Mouse (Mus musculus) liver, postnatal 0 days (tissue): ENCODE data around the gene Apc2. TPM values are rescaled to one million over a fixed set of nuclear protein-coding genes. Genes with fewer than 3 reads are reported as not detected.
"Not testable (repeated sequence)": the region's sequence is repeated elsewhere in the genome, so short reads cannot be mapped to it uniquely, and the experiment has no call there.

Source experiments
- ATAC-seq: fragments of 200-750 bp; cut with Nextera tagmentation; 2 replicates; pipeline ENCODE4 v1.8.0; 2017; ENCODE audit warnings: mild to moderate bottlenecking, moderate library complexity
- DNase-seq: peaks from one replicate; pipeline ENCODE4 v3.0.0-alpha.2; 2016
- H3K27ac ChIP-seq: fragments of 300-500 bp; sonication (generic); 2 replicates; pipeline ENCODE4 v1.5.1; 2014; ENCODE audit warnings: antibody characterized with exemption, moderate library complexity, mild to moderate bottlenecking, low read depth
- H3K27me3 ChIP-seq: fragments of 300-500 bp; sonication (generic); 2 replicates; pipeline ENCODE4 v1.6.1; 2014; ENCODE audit warnings: low read length, control low read depth, mixed read lengths; ENCODE audit not compliant: insufficient read depth
- H3K36me3 ChIP-seq: fragments of 300-500 bp; sonication (generic); replicated peaks from 2 replicates; pipeline ENCODE4 v1.6.1; 2014; ENCODE audit warnings: mild to moderate bottlenecking, control low read depth, low read length, moderate library complexity, mixed read lengths; ENCODE audit not compliant: insufficient read depth
- H3K4me1 ChIP-seq: fragments of 300-500 bp; sonication (generic); 2 replicates; pipeline ENCODE4 v1.6.1; 2014; ENCODE audit warnings: antibody characterized with exemption, mild to moderate bottlenecking, control low read depth; ENCODE audit not compliant: insufficient read depth
- H3K4me2 ChIP-seq: fragments of 300-500 bp; sonication (generic); 2 replicates; pipeline ENCODE4 v1.6.1; 2014; ENCODE audit warnings: low read depth, mild to moderate bottlenecking, low read length, moderate library complexity, mixed read lengths
- H3K4me3 ChIP-seq: fragments of 300-500 bp; sonication (generic); 2 replicates; pipeline ENCODE4 v1.5.1; 2014; ENCODE audit warnings: low read depth, low read length
- H3K9ac ChIP-seq: fragments of 300-500 bp; sonication (generic); replicated peaks from 2 replicates; pipeline ENCODE4 v1.6.1; 2014; ENCODE audit warnings: mild to moderate bottlenecking, moderate library complexity
- H3K9me3 ChIP-seq: fragments of 300-500 bp; sonication (generic); 2 replicates; pipeline ENCODE4 v1.6.1; 2016; ENCODE audit warnings: mild to moderate bottlenecking, control low read depth, low read length, mixed read lengths
- CTCF ChIP-seq: sonication (generic); IDR thresholded peaks from 2 replicates; pipeline ENCODE4 v1.5.1; 2016; ENCODE audit warnings: antibody characterized with exemption, low read depth
- EP300 ChIP-seq: IDR thresholded peaks from 2 replicates; pipeline ENCODE4 v1.6.1; 2016; ENCODE audit warnings: antibody characterized with exemption, low read depth, mild to moderate bottlenecking
- WGBS: fragments of 180-500 bp; shearing (Covaris S2); extraction: QIAGEN DNeasy Blood & Tissue Kit; methylation state at CpG from one replicate; pipeline ENCODE4 v1.1.7; 2014; ENCODE audit not compliant: insufficient replicate concordance; 5-methylcytosine and 5-hydroxymethylcytosine counted together
- polyA plus RNA-seq: library from polyadenylated mRNA; unstranded; fragments of >200 nt; fragmentation: Nextera tagmentation; extraction: Ambion mirVana; gene quantifications from 2 replicates; pipeline ENCODE4 v1.2.1, GENCODE M21; 2015

Apc2 gene
- polyA plus RNA-seq = 0.05 and 0.20 TPM in 2 replicates

DNA sequence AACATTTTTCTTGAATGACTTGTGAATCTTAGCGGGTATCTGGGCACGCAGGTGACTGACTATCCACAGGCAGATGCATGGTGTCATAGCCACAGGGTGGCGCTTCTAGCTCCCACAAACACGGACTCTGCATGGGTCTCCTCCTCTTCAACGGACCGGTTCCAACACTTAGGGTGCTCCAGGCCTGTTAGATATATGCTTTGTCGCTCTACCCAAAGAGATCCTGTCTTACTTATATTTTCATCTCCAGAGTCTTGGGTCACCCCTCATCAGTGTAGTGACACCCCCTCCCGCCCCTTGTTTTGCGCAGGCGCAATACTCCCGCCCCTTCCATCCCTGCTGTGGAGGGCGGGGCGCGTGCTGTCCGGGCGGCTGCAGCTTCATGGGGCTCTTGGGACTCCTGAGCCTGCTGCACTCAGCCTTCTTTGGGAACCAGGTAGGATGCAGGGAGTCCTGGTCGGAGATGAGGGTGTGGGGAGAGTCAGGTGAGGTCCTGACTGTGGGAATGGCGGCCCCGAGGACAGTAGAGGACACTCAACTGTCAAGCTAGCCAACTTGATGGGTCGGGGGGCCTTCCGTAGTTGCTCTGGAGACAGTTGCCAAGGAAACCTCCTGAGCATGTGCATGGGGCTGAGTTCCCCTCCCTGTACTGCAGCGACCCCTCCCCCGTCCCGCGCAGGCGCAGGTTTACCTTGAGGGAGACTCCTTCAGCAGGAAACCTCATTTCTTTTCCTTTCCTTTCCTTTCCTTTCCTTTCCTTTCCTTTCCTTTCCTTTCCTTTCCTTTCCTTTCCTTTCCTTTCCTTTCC lies at the start of gene Apc2:
Gene Apc2 (plus strand): TSS at position 360 of the 808 bp plus-strand sequence.
- 5% methylated on average over 26 of the region's 26 CpGs for WGBS
- H3K4me1 ChIP-seq = peaks cover 16% of the 10 kb centered on the region
- H3K27me3 ChIP-seq = peaks cover 46% of the 10 kb centered on the region
- H3K27ac ChIP-seq = no peak within 1 kb of the TSS
- ATAC-seq (peak; percentile 38), DNase-seq (peak; percentile 79)
- peak within 1 kb of the TSS; percentile 34 for H3K4me3 ChIP-seq
- peak within 1 kb of the TSS; percentile 69 for H3K4me2 ChIP-seq
- H3K9ac ChIP-seq = peak within 1 kb of the TSS; percentile 53
- H3K36me3 ChIP-seq = peaks cover 11% of the 10 kb centered on the region
- no peaks in the 10 kb centered on the region for H3K9me3 ChIP-seq
- no peak for TF ChIP-seq EP300
- TF ChIP-seq CTCF = peak; percentile 83

DNA sequence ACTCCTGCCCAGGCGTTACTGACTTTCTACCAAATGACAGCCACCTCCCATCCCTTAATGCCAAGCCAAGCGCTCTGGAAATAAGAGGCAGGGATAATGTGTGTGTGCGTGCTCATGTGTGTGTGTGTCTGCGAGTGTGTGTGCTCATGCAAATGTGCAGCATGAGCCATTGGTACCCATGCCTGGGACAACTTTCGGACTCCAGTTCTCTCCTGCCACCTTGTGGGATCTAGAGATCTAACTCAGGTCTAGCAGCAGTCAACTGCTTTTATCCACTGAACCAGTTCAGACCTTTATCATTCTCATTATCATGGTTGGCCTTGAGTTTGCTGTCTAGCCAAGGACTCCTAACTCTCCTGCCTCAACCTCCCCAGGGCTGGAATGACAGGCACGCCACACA lies 47.9 kb upstream of the Apc2 start:
- Histone ChIP-seq H3K4me1 (peaks cover 17% of the 10 kb centered on the region), H3K9ac (no peak overlapping the region), H3K4me2 (peak overlapping the region; percentile 87; the same call in 1 of the 2 replicates), H3K4me3 (no peak overlapping the region), H3K9me3 (no peaks in the 10 kb centered on the region), H3K36me3 (peaks cover 15% of the 10 kb centered on the region), H3K27ac (no peak overlapping the region), H3K27me3 (no peaks in the 10 kb centered on the region)
- TF ChIP-seq EP300 (no peak), CTCF (peak; percentile 58)
- ATAC-seq = no peak
- WGBS = 62% methylated on average over 6 of the region's 6 CpGs
- DNase-seq = no peak

DNA sequence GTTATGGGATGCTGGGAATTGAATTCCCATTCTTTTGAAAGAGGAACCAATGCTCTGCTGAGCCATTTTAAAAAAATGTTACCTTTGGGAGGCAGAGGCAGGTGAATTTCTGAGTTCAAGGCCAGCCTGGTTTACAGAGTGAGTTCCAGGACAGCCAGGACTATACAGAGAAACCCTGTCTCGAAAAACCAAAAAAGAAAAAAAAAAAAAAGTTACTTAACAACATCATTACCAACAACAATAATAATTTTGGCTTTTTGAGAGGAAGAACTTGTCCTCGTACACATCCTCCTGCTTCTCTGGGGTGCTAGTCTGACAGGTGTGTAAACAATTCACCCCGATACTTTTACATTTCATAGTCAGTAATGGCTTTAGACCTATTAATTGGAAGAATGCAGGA lies 47.3 kb upstream of the Apc2 start:
- H3K9ac ChIP-seq, H3K9me3 ChIP-seq, H3K27ac ChIP-seq, H3K27me3 ChIP-seq, ATAC-seq, DNase-seq: not testable (repeated sequence)
- Histone ChIP-seq H3K4me1 (peaks cover 17% of the 10 kb centered on the region), H3K4me3 (peak overlapping the region; percentile 86), H3K4me2 (peak overlapping the region; percentile 87), H3K36me3 (peaks cover 13% of the 10 kb centered on the region)
- WGBS = 30% methylated on average over 3 of the region's 3 CpGs

DNA sequence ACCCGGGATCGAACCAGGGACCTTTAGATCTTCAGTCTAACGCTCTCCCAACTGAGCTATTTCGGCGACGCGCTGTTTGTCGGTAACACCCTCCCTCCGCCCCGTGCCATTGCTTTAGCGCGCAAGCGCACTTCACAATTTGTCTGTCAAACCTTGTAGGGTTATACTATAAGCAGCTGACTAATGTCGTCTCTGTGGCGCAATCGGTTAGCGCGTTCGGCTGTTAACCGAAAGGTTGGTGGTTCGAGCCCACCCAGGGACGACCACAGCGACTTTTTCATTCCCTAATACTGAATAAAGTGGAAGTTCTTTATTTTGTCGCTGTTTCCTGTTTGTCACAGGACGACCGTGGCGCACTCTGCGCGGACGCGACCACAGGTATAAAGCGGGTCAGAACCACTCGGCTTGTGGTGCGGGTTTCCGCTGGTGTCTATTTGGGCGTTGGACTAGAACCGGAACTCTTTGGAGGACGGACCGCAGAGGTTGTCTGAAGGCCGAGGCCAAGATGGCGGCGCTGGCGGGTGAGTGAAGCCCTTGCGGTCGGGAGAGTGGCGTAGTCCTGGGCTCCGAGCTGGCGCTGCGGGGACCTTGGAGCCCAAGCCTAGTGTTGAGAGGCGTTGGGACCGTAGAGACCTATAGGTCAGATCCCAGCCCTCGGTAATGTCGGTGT lies 46.7 kb upstream of the Apc2 start, which contains the start of gene Ndufs7:
Gene Ndufs7 (plus strand): TSS at position 151 of the 670 bp plus-strand sequence.
- Histone ChIP-seq H3K4me2 (peak within 1 kb of the TSS; percentile 87), H3K4me1 (peaks cover 17% of the 10 kb centered on the region), H3K4me3 (peak within 1 kb of the TSS; percentile 86), H3K36me3 (peaks cover 13% of the 10 kb centered on the region), H3K9ac (peak within 1 kb of the TSS; percentile 92), H3K9me3 (no peaks in the 10 kb centered on the region), H3K27ac (peak within 1 kb of the TSS; percentile 88), H3K27me3 (no peaks in the 10 kb centered on the region)
- ATAC-seq = peak; percentile 92
- under 1% methylated on average over 53 of the region's 53 CpGs for WGBS
- TF ChIP-seq CTCF (no peak), EP300 (peak; percentile 81)
- peak; percentile 93 for DNase-seq

DNA sequence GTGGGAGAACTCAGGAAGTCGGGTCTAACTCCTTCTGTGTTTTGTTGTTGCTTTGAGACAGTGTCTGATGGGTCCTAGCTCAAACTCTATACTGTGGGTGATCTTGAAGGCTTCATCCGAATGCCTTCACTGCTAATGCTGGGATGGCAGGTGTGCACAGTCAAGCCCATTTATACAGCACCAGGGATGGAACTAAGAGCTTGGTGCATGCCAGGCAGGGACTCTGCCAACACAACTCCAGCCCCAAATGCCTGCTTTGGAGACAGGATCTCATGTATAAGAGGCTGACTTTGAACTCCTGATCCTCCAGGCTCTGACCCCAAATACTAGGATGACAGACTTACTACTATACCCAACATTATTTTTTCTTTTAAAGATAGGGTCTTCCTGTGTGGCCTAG lies 45.7 kb upstream of the Apc2 start:
- WGBS = 20% methylated on average over 2 of the region's 2 CpGs
- Histone ChIP-seq H3K4me2 (peak overlapping the region; percentile 87), H3K4me1 (peaks cover 17% of the 10 kb centered on the region), H3K9me3 (no peaks in the 10 kb centered on the region), H3K36me3 (peaks cover 18% of the 10 kb centered on the region), H3K27ac (peak overlapping the region; percentile 88), H3K4me3 (peak overlapping the region; percentile 86), H3K9ac (peak overlapping the region; percentile 92), H3K27me3 (no peaks in the 10 kb centered on the region)
- DNase-seq = no peak
- TF ChIP-seq CTCF (no peak), EP300 (no peak)
- no peak for ATAC-seq

DNA sequence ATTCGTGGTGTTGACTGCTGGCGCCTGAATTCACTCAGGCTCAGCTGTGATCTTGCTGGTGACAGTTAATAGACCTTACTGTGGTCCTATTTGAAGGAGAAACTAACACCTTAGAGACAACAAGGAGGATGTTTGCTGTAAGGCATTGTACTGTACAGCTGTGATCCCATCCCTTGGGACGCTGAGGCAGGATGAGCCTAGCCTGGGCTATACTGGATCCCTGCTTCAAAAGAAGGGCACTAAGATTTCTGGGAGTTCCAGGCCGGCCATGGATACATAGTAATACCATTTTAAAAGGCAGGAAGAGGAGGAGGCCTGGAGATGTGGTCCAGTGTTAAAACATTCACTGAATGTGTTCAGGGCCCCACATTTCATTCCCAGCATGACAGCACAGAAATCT lies 45.2 kb upstream of the Apc2 start:
- H3K36me3 ChIP-seq = peaks cover 23% of the 10 kb centered on the region
- ATAC-seq (no peak), DNase-seq (no peak)
- 80% methylated on average over 4 of the region's 4 CpGs for WGBS
- H3K4me3 ChIP-seq = peak overlapping the region; percentile 86
- H3K27ac ChIP-seq = no peak overlapping the region
- H3K27me3 ChIP-seq = no peaks in the 10 kb centered on the region
- TF ChIP-seq CTCF = no peak
- TF ChIP-seq EP300 = no peak
- peak overlapping the region; percentile 87 for H3K4me2 ChIP-seq
- H3K9me3 ChIP-seq = no peaks in the 10 kb centered on the region
- H3K4me1 ChIP-seq = peaks cover 12% of the 10 kb centered on the region
- peak overlapping the region; percentile 92; the same call in 1 of the 2 replicates for H3K9ac ChIP-seq
